Mouse (Mus musculus) spleen, postnatal 4 days (tissue): ENCODE results near the gene Frmd4a.

Experiments used
- DNase-seq, 2 experiments: peaks; one replicate each; pipeline ENCODE4 v3.0.0; 2022; ENCODE audit warnings: low spot score in 2 of 2

Gene Frmd4a

DNA sequence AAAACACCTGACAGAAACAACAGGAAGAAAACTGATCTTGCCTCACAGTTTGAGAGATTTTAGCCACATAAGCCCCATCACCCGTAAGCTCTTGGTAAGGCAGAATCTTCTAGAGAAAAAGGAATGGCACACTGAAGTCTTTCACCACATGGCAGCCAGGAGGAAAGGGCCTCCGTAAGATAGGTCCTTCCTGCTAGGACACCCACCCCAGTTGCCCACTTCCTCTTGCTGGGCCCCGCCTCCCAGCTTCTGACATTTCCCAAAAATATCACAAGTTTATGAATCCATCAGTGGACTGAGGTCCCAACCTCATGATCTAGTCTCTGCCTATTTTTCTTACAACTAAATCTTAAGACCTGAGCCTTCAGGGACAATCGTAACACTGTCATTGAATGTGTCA lies 373.6 kb downstream of the Frmd4a start:
- no peak for DNase-seq

DNA sequence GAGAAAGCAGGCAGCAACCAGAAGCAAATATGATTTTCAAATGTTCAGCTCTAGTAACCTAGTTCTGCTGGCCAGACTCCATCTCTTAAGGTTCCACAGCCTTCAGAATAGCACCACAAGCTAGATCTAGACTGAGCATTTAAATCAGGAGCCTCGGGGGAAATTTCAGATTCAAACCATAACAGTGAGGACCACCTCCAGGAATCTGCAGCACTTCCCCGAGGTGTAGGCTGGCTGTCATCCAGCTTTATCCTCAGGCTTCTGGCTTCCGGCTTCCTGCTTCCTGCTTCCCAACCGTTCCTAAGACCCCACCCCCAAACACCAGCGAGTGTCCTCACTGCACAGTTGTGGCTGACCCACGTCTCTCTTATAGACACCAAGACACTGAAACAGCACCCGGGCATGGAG lies 374.2 kb downstream of the Frmd4a start:
- no peak for DNase-seq

- no peak for DNase-seq
These were observed 375.5 kb downstream of the Frmd4a start for GRCm38 (mm10) chr2:4393046-4393445.

DNA sequence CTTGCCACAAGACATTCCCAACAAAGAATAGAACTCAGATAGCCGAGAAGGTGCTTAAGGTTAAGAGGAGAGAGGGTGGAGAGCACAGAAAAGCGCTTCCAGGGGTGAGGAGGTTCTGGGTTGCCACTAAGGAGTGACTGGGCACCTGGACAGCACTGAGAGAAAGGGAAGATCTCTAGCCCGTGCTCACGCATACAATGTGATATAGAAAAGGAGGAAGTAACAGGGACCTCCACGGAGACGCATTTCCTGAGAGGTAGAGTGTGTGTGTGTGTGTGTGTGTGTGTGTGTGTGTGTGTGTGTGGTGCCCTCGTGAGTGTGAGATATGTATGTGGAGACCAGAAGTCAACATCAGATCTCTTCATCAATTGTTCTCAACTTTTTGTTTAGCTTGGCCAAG lies 377.1 kb downstream of the Frmd4a start:
- DNase-seq: no peak

GRCm38 (mm10) chr2:4399721-4400120 lies 382.2 kb downstream of the Frmd4a start:
- DNase-seq: no peak

GRCm38 (mm10) chr2:4400771-4401596 lies 383.5 kb downstream of the Frmd4a start:
- no peak for DNase-seq

DNA sequence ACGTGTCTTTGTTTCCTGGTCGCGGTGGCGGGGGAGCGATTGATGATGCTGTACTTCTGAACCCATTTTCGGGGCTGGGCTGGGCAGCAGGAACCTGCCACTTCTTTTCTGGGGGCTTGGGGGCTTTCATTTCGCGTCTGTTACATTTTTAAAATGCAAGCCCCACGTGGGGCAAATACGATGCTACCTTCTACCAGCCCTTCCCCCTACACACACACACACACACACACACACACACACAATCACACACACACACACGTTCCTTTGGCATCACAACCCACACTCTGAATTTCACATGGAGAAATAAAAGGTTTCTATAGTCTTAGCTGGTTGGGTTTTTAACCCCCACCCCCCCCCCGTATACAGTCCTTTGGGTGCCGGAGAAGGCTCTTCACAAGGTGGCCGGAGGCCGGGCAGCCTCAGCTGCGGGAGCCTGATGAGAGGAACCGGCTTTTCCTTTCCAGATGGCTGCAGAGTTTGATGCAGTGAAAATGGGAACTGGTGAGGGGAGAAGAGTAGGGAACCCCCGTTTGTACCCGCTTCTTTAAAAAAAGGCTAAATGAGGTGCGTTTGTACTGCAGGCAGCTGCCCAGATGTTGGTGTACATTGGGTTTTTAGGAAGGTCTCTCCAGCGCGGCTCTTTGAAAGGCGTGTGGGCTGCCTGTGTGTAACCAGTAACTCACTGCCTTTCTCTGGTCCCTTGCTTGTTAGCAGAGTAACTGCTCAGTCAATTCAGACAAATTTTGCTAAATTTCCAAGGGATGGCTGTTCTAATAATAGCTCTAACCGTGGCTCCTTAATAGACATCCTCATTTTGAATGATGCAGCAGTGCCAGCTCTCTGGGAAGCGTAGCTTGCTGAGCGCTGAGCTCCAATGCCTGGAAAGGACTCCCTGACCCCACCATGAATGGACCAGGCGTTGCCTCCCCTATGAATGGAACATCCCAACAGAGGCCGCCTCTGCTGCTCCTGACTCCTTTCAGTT lies 384.4 kb downstream of the Frmd4a start:
- no peak for DNase-seq

- DNase-seq: no peak
These were observed 389.5 kb downstream of the Frmd4a start for GRCm38 (mm10) chr2:4406977-4407376.

GRCm38 (mm10) chr2:4409810-4410433 lies 392.4 kb downstream of the Frmd4a start:
- DNase-seq: no peak

DNA sequence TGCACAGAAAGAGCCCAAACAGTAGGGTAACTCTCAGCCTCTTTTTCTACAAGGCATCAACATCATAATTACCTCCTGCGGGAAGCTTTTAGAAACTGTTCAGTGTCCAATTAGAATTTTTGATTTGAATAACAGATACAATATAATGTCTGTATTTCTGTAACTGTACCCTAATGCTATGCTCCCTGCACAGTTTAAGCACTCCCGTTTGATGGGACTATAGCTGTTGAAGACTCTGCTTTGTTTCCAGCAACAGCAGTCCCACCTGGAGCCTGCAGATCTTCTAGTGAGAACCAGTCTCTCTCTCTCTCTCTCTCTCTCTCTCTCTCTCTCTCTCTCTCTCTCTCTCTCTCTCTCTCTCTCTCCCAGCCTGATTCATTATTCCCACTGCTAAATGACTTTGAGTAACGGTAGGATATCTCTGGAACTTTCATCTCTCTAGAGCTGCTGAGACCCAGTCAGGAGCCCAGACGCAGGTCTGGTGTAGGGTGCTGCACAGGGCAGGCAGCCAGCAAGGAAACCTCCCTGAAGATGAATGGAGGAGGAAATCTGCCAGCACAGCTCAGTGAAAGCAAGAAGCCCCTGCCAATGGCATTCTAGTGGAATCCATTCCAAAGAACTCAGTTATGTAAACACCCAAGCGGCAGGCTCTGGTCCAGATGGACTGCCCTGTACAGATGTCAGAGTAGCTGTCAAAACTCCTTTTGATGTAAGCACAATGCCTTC lies 395.5 kb downstream of the Frmd4a start:
- DNase-seq: no peak

DNA sequence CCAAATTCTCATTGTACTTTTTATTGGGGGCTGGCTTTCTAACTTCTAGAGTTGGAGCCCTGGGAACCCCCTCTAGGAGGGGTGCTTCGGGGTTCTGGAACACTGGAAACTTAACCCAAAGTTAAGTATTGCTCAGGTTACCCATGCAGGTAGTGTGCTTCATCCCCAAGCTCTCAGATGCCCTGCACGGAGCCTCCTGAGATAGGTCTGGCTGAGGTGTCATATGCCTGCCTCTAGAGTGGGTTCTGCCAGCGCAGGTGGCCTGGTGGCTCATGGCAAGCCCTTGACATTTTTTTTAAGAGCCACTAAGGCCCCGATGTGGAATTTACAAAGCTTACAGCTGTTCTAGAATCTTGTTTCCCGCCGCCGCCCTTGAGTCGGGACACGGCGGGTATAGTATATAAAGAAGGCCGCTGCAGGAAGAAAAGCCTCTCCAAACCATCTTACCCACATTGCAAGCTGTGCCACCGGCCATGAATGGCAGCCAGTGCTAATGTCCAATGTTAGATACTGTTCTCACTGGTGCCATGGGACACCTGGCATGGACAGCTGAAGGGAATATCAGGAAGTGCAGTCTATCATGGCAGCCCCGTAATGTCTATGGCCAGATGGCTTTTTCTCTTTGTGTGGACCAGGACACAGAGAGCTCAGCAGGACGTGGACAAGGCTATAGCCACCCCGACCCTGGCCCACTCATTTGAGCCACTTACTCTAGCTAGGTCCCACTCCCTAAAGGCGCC lies 396.2 kb downstream of the Frmd4a start:
- DNase-seq: no peak

- DNase-seq: no peak
These were observed 403.3 kb downstream of the Frmd4a start for GRCm38 (mm10) chr2:4420679-4421312.

DNA sequence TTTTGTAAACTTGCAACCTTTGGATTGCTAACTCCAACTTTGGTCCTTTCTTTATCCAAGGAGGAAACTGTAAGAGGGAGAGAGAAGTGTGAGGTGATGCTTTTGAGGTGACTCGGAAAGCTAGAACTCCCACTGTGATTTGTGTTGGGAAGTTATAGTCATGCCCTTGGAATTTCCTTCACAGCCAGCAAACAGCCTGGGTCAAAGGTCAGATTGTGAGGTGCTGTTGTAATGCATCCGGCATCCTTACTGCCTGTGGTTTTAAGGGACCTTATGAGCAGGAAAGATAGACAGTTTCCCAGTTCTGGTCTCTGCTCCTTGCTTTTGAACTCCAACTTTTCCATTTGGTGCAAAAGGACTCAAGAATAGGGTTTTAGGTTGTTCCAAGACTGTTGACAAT lies 404.2 kb downstream of the Frmd4a start:
- DNase-seq: no peak

DNA sequence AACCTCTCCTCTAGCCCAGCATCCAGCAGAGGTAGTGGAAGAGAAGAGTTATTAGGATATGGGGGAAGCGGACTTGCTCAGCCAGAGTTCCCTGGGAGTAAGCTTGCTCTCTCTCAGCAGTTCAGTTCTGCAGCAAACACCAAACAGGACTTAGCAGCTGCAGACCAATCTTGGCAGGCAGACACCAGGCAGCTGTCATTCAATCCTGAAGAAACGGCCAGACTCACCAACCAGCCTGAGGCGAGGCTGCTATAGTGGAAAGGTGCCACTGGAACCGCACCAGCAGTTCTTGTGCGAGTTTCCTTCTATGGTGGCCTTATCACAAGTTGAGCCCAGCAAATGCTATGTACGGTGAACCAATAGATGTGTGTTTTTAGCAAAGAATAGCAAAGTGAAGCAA lies 406.4 kb downstream of the Frmd4a start:
- DNase-seq: no peak

DNA sequence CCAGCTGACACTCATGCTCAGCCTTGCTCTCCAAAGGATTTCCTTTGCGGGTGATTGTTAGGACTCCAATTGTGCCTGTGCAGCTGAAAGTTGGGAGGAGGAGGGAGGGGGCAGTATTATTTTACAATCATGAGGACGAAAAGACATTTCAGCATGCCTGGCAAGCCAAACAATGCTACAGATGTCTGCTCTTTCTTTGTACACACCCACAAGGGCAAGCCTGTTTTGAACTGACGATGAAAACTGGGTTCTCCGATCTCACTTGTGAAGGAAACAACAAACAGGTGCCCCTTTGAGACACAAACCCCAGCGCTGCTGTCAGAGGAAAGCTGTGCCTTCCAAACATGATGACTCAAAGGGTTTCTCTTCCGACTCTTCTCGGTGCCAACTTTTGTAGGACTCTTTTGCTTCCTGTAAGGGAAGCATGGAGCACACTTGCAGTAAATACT lies 410.9 kb downstream of the Frmd4a start:
- no peak for DNase-seq

DNA sequence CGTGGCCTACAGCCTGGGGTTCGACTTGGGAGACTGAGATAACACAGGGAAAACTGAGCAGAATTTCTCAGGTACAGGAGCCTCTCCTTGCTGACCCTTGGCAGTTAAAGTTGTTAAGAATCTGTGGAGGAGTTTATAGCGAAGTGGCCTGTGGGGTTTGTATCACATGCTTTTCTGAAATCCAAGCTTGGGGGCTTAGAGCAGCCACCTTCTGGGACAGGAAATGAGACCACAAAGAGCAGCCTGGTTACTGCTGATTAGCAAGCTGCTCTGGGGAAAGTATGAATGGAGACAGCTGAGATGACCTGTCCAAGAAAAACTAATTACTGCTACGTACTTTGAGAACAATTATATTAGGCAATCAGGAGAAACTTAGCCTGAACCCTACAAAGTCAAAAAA lies 415.6 kb downstream of the Frmd4a start:
- no peak for DNase-seq

GRCm38 (mm10) chr2:4435051-4435450 lies 417.5 kb downstream of the Frmd4a start:
- DNase-seq: no peak

GRCm38 (mm10) chr2:4436361-4437231 lies 419.1 kb downstream of the Frmd4a start:
- no peak for DNase-seq

GRCm38 (mm10) chr2:4438739-4439138 lies 421.2 kb downstream of the Frmd4a start:
- no peak for DNase-seq
